Mouse (Mus musculus): ENCODE measurements around the gene Slc26a10. TPM values are rescaled to one million over a fixed set of nuclear protein-coding genes. Genes with fewer than 3 reads are reported as not detected.

Gene Slc26a10
- 1 to 10 TPM; 3.8 to 4.3 TPM for total RNA-seq (2021)
- long read RNA-seq, experiment 1, result 0 reads
- long read RNA-seq, experiment 2, partial matches to known transcripts, result 0 of 1 reads
- long read RNA-seq, experiment 2, other reads (novel, unspliced or antisense), result 1 of 1 reads

GRCm38 (mm10) chr10:127179871-127180694 is at the start of gene Slc26a10:
Slc26a10 (minus strand) TSS chr10:127180645.
- peak in 1 of 2 experiments; percentile 25 for DNase-seq (ENCODE audit: low spot score in 2 of 2)

- DNase-seq (ENCODE audit: low spot score in 2 of 2), result no peak
Measured at GRCm38 (mm10) chr10:127228897-127229296, 48.5 kb upstream of the Slc26a10 start.

- DNase-seq (ENCODE audit: low spot score in 2 of 2), result no peak
Measured at GRCm38 (mm10) chr10:127227163-127227562, 46.7 kb upstream of the Slc26a10 start.

- no peak for DNase-seq (ENCODE audit: low spot score in 2 of 2)
Measured at GRCm38 (mm10) chr10:127226318-127226895, 46.0 kb upstream of the Slc26a10 start.

GRCm38 (mm10) chr10:127225732-127226131 is 45.3 kb upstream of the Slc26a10 start:
- no peak for DNase-seq (ENCODE audit: low spot score in 2 of 2)

DNA sequence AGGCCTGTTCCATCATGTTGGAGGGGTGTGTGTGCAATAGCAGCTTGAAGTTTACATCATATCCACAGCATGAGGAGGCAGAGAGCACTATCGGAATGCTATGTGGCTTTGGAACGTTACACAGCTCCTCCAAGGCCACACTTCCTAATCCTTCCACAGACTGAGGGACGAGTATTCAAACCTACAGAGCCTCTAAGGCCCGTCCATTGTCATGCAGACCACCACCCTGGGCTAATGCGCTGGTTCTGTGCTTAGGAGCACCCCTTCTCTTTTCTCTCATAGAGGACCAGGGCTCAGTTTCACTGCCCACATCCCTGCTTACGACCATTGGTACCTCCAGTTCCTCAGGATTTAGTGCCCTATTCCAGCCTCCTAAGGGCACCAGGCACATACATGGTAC is 44.8 kb upstream of the Slc26a10 start:
- no peak for DNase-seq (ENCODE audit: low spot score in 2 of 2)

DNA sequence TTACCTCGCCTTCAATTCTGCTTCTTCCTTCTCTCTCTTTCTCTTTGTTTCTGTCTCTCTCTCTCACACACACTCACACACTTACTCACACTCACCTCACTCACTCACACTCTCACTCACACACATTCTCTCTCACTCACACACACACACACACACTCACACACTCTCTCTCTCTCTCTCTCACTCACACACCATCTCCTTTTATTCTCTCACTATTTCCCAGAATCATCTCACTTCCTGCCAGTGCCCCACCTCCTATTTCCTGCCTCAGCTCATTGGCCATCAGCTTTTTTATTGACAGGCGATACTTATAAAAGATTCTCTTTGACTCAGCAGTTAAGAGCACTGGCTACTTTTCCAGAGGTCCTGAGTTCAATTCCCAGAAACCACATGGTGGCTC is 37.9 kb upstream of the Slc26a10 start:
- DNase-seq (ENCODE audit: low spot score in 2 of 2), result no peak

DNA sequence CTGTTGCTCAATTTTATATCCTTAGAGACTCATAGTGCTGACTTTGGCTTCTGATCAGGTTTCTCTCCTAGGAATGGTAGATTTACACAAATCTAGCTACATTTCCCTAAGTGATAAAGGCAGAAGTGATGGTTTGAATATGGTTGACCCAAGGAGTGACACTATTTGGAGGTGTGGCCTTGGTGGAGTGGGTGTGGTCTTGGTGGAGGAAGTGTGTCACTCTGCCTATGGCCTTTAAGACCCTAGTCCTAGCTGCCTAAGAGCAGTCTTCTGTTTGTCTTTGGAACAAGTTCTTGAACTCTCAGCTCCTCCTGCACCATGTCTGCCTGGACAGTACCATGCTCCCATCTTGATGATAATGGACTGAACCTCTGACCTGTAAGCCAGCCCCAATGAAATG is 36.7 kb upstream of the Slc26a10 start:
- no peak for DNase-seq (ENCODE audit: low spot score in 2 of 2)

DNA sequence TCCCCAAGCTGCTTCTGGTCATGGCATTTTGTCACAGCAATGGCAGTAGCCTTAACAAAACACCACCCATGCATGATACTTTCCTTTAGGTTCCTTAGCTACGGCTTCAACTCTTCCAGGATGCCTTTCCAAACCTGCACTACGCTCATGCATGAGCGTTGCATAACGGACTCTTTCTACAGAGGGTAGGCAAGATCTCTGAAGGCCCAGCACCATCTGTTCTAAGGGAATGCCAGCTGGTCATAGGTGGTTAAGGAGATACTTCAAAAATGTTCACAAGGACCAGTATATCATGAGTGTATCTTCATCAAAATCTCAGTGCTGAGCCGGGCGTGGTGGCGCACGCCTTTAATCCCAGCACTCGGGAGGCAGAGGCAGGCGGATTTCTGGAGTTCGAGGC is 36.0 kb upstream of the Slc26a10 start:
- no peak for DNase-seq (ENCODE audit: low spot score in 2 of 2)

GRCm38 (mm10) chr10:127214422-127214803 is 34.0 kb upstream of the Slc26a10 start:
- no peak for DNase-seq (ENCODE audit: low spot score in 2 of 2)

GRCm38 (mm10) chr10:127213704-127214421 is 33.4 kb upstream of the Slc26a10 start:
- DNase-seq (ENCODE audit: low spot score in 2 of 2), result no peak

DNA sequence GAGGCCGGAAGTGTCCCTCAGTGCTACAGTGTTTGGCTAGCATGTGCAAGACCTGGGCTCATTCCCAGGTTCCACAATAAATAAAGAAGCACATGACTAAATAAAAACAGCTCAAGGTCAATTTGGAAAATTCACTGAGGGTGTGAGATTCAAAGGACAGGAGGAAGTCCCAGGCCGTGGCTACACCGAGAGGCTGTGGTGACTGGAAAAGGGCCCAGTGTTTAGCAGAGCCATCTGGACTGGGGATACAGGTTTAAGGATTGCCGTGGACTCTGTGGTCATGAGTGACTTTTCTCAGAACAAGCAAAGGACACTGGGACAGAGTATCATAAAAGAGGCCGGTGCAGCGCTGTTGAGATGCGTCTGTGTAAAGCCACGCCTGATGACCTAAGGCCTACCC is 32.8 kb upstream of the Slc26a10 start:
- no peak for DNase-seq (ENCODE audit: low spot score in 2 of 2)

DNA sequence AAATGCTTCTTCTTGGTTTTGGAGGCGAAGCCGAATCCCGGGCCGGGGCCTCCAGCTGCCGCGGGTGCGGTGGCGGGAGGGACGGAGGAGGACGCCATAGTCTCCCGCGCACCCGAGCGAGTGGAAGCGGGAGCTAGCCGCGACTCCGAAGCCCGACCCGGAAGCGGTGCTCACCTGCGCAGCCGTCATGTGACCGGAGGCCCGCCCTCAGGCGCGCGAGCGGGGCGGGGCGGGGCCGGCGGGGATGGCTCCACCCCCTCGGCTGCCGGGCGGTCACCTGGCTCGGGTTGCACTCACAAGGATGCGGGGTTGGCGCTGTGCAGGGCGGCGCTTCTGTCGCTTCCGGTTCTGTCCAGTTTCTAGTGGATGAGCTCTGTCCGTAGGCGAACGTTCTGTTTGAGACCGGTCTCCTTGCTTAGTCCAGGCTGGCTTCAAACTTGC is 31.0 kb upstream of the Slc26a10 start, which contains the start of gene Pip4k2c:
TSS of gene Pip4k2c (minus strand) at position 172 of the 441 bp plus-strand sequence.
- peak; percentile 79 to 83 for DNase-seq (ENCODE audit: low spot score in 2 of 2)

GRCm38 (mm10) chr10:127210961-127211405 is 30.5 kb upstream of the Slc26a10 start:
- DNase-seq (ENCODE audit: low spot score in 2 of 2), result peak; percentile 30 to 50

GRCm38 (mm10) chr10:127209928-127210570 is 29.6 kb upstream of the Slc26a10 start:
- no peak for DNase-seq (ENCODE audit: low spot score in 2 of 2)

- DNase-seq (ENCODE audit: low spot score in 2 of 2), result no peak
Measured at GRCm38 (mm10) chr10:127208921-127209320, 28.5 kb upstream of the Slc26a10 start.

GRCm38 (mm10) chr10:127205373-127205772 is 24.9 kb upstream of the Slc26a10 start:
- no peak for DNase-seq (ENCODE audit: low spot score in 2 of 2)

DNA sequence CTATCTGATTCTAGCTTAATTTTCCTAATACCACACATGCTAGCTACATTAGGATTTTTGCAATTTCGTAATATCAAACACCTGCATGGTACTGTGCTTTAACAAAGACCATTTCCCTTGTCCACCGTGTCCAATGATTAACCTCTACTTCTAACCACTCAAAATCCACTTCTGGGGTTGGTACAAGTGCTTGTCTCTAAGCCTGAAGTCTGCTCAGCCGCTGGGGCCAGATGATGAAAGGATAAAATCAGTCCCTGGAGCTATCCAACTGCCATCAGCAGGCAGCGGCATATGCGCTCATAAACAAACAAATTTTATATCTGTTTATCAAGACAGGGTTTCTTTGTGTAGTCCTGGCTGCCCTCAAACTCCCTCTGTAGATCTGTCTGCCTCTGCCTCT is 24.1 kb upstream of the Slc26a10 start:
- no peak for DNase-seq (ENCODE audit: low spot score in 2 of 2)

DNA sequence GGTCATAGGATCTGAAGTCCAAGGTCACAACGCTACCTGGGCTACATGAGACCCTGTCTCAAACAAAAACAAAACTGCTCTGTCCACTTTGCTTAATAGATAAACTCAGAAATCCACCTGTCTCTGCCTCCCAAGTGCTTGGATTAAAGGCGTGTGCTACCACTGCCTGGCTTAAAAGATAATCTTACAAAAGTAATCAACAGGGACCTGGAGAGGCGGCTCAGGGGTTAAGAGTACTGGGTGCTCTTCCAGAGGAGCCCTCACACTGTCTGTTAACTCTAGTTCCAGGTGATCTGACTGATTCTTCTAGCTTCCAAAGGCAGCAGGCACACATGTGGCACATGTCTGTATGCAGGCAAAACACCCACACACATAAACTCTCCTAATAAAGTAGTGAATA is 22.7 kb upstream of the Slc26a10 start:
- no peak for DNase-seq (ENCODE audit: low spot score in 2 of 2)

DNA sequence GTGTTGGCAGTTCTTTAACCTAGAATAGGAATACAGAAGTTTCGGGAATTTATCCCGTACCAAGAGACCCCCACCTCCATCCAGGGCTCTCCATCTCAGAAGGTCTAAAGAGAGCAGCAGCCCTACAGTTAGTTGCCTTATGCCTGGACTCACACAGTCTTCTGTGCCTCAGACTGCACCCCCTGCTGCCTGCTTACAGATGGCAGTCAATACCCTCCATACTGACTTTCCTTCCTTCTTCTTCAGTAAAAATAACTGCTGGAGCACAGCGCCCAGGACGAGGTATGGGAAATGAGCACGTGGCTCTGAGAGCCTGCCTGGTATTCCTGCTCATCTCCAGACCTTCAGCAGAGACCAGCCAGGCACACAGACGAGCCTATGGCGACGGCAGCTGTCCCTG is 19.8 kb upstream of the Slc26a10 start:
- DNase-seq (ENCODE audit: low spot score in 2 of 2), result no peak

GRCm38 (mm10) chr10:127199474-127199873 is 19.0 kb upstream of the Slc26a10 start:
- DNase-seq (ENCODE audit: low spot score in 2 of 2), result no peak
